Mouse (Mus musculus): Measurements from ENCODE around the gene Psmc5.

- TF ChIP-seq CTCF (IDR thresholded peaks at IDR 0.05; ENCODE audit: low read depth): no peak
- no peak for TF ChIP-seq EP300 (IDR thresholded peaks at IDR 0.05; ENCODE audit: low read depth)
Observed at GRCm38 (mm10) chr11:106264988-106265387, 9.0 kb downstream of the Psmc5 start.
